Comparison of ENCODE assay signal across 22 mouse cellular contexts in genomic region chr6:33955469-33955868, GRCm38 (mm10).
A peak's percentile ranks its signal among the peaks of the same experiment; 100 is the strongest.
DNase-seq lines count a peak whose midpoint lies in the region; ATAC-seq lines count a peak whose summit lies in the region.
"Had no signal": no experiment of that assay in that cellular context is flagged by ENCODE, and none has a peak within 500 bp of the region (broad histone marks: within the 10 kb centered on the region; RNA-seq: fewer than 3 reads in every experiment).

No protein-coding gene starts in this region.

- no peak overlapping the region for H3K4me2 ChIP-seq in hindbrain, embryonic 13.5 days
- no peak overlapping the region for H3K4me2 ChIP-seq in forebrain, embryonic 15.5 days (replicated peaks)
- no peak overlapping the region for H3K4me2 ChIP-seq in midbrain, embryonic 14.5 days (ENCODE audit: low read length)
- H3K4me2 ChIP-seq in intestine, embryonic 15.5 days (replicated peaks) = no peak overlapping the region
- H3K4me2 ChIP-seq: embryonic facial prominence, embryonic 12.5 days; heart, embryonic 13.5 days; liver, embryonic 11.5 days; neural tube, embryonic 12.5 days had no signal

- no peak overlapping the region for H3K9ac ChIP-seq in hindbrain, embryonic 13.5 days
- no peak overlapping the region for H3K9ac ChIP-seq in forebrain, embryonic 15.5 days (replicated peaks)
- no peak overlapping the region for H3K9ac ChIP-seq in midbrain, embryonic 14.5 days (replicated peaks; ENCODE audit: low read length)
- no peak overlapping the region for H3K9ac ChIP-seq in intestine, embryonic 15.5 days
- H3K9ac ChIP-seq: embryonic facial prominence, embryonic 12.5 days; heart, embryonic 13.5 days; neural tube, embryonic 12.5 days had no signal

- H3K27me3 ChIP-seq in hindbrain, embryonic 13.5 days = no peaks in the 10 kb centered on the region
- no peaks in the 10 kb centered on the region for H3K27me3 ChIP-seq in hindbrain, embryonic 10.5 days (ENCODE audit: insufficient read depth, poor library complexity, severe bottlenecking)
- no peaks in the 10 kb centered on the region for H3K27me3 ChIP-seq in forebrain, embryonic 15.5 days
- no peaks in the 10 kb centered on the region for H3K27me3 ChIP-seq in midbrain, embryonic 14.5 days (ENCODE audit: control insufficient read depth, insufficient read depth, low read length)
- H3K27me3 ChIP-seq in intestine, embryonic 15.5 days (replicated peaks) = no peaks in the 10 kb centered on the region
- H3K27me3 ChIP-seq: embryonic facial prominence, embryonic 12.5 days; neural tube, embryonic 12.5 days had no signal

- peaks cover 13% of the 10 kb centered on the region for H3K4me1 ChIP-seq in hindbrain, embryonic 13.5 days (replicated peaks)
- H3K4me1 ChIP-seq in hindbrain, embryonic 10.5 days (replicated peaks) = peaks cover 15% of the 10 kb centered on the region; the same call in 1 of the 2 replicates
- H3K4me1 ChIP-seq in forebrain, embryonic 15.5 days = peaks cover 22% of the 10 kb centered on the region
- peaks cover 6% of the 10 kb centered on the region; the same call in 1 of the 2 replicates for H3K4me1 ChIP-seq in midbrain, embryonic 14.5 days (ENCODE audit: control insufficient read depth, insufficient read depth, low read length)
- H3K4me1 ChIP-seq in intestine, embryonic 15.5 days (replicated peaks) = no peaks in the 10 kb centered on the region
- H3K4me1 ChIP-seq: embryonic facial prominence, embryonic 12.5 days; neural tube, embryonic 12.5 days had no signal

- ATAC-seq in hindbrain, embryonic 13.5 days (ENCODE audit: low FRiP score) = peak; percentile 43; the same call in 1 of the 2 replicates
- ATAC-seq in forebrain, embryonic 15.5 days (replicated peaks) = peak; percentile 46; the same call in 1 of the 2 replicates
- ATAC-seq in midbrain, embryonic 14.5 days (ENCODE audit: low FRiP score, low TSS enrichment) = no peak
- ATAC-seq in intestine, embryonic 15.5 days = no peak

- H3K4me3 ChIP-seq in hindbrain, embryonic 13.5 days = no peak overlapping the region
- H3K4me3 ChIP-seq in hindbrain, embryonic 10.5 days = no peak overlapping the region
- no peak overlapping the region for H3K4me3 ChIP-seq in forebrain, embryonic 15.5 days
- no peak overlapping the region for H3K4me3 ChIP-seq in midbrain, embryonic 14.5 days (replicated peaks; ENCODE audit: low read depth, low read length)
- H3K4me3 ChIP-seq in intestine, embryonic 15.5 days (replicated peaks) = no peak overlapping the region
- H3K4me3 ChIP-seq: embryonic facial prominence, embryonic 12.5 days; heart, embryonic 13.5 days; neural tube, embryonic 12.5 days had no signal

- H3K36me3 ChIP-seq in hindbrain, embryonic 13.5 days = no peaks in the 10 kb centered on the region
- no peaks in the 10 kb centered on the region for H3K36me3 ChIP-seq in hindbrain, embryonic 10.5 days
- H3K36me3 ChIP-seq in forebrain, embryonic 15.5 days = no peaks in the 10 kb centered on the region
- no peaks in the 10 kb centered on the region for H3K36me3 ChIP-seq in midbrain, embryonic 14.5 days (ENCODE audit: control insufficient read depth, insufficient read depth, low read length)
- no peaks in the 10 kb centered on the region for H3K36me3 ChIP-seq in intestine, embryonic 15.5 days
- H3K36me3 ChIP-seq: embryonic facial prominence, embryonic 12.5 days; heart, embryonic 13.5 days; neural tube, embryonic 12.5 days had no signal

- no peaks in the 10 kb centered on the region for H3K9me3 ChIP-seq in hindbrain, embryonic 13.5 days
- no peaks in the 10 kb centered on the region for H3K9me3 ChIP-seq in hindbrain, embryonic 10.5 days
- no peaks in the 10 kb centered on the region for H3K9me3 ChIP-seq in forebrain, embryonic 15.5 days
- H3K9me3 ChIP-seq in midbrain, embryonic 14.5 days (ENCODE audit: control insufficient read depth, low read length) = no peaks in the 10 kb centered on the region
- H3K9me3 ChIP-seq in intestine, embryonic 15.5 days = no peaks in the 10 kb centered on the region
- H3K9me3 ChIP-seq: embryonic facial prominence, embryonic 12.5 days; heart, embryonic 13.5 days; neural tube, embryonic 12.5 days had no signal

- H3K27ac ChIP-seq in hindbrain, embryonic 13.5 days = peak overlapping the region; percentile 71
- H3K27ac ChIP-seq in hindbrain, embryonic 10.5 days = no peak overlapping the region
- peak overlapping the region; percentile 71 for H3K27ac ChIP-seq in forebrain, embryonic 15.5 days (replicated peaks)
- peak overlapping the region; percentile 61; the same call in 1 of the 2 replicates for H3K27ac ChIP-seq in midbrain, embryonic 14.5 days (replicated peaks; ENCODE audit: low read depth, low read length)
- no peak overlapping the region for H3K27ac ChIP-seq in intestine, embryonic 15.5 days
- H3K27ac ChIP-seq: embryonic facial prominence, embryonic 12.5 days; heart, embryonic 13.5 days; kidney, postnatal 0 days; neural tube, embryonic 12.5 days had no signal

- WGBS in hindbrain, embryonic 13.5 days = 73% methylated on average over 7 of the region's 7 CpGs
- whole genome bisulfite sequencing in hindbrain, embryonic 10.5 days = 91% methylated on average over 7 of the region's 7 CpGs
- 47% methylated on average over 7 of the region's 7 CpGs for WGBS in forebrain, embryonic 15.5 days
- 64% methylated on average over 7 of the region's 7 CpGs for WGBS in midbrain, embryonic 14.5 days
- 79% methylated on average over 7 of the region's 7 CpGs for WGBS in intestine, embryonic 15.5 days

- DNase-seq in hindbrain, embryonic 10.5 days (ENCODE audit: low spot score) = no peak
- peak; percentile 44 for DNase-seq in brain, adult 2 months (ENCODE audit: low read depth, low spot score)
- peak; percentile 46 for DNase-seq in midbrain, embryonic 14.5 days
- DNase-seq in cerebellum, postnatal 14 days = no peak
- DNase-seq in cerebellum, postnatal 4 days (ENCODE audit: low spot score in 2 of 2) = no peak
- DNase-seq: adrenal gland, adult 2 months; cerebellum, adult 11 months; heart, postnatal 4 days; kidney, adult 11 months; left cerebral cortex, postnatal 4 days; lung, adult 2 months; lung, postnatal 36 days; spleen, adult 18-20 months; thymus, adult 18-20 months had no signal

Comparison
In these comparisons a context has a peak if more than half of its experiments do, and no peak if none do; other contexts are left out.
1. H3K27ac ChIP-seq: peak in hindbrain, embryonic 13.5 days (single experiment), forebrain, embryonic 15.5 days (single experiment) and midbrain, embryonic 14.5 days (single experiment); none in hindbrain, embryonic 10.5 days (single experiment) and intestine, embryonic 15.5 days (single experiment).
2. ATAC-seq: peak in hindbrain, embryonic 13.5 days (single experiment) and forebrain, embryonic 15.5 days (single experiment); none in midbrain, embryonic 14.5 days (single experiment) and intestine, embryonic 15.5 days (single experiment).
3. DNase-seq: peak in brain, adult 2 months (single experiment) and midbrain, embryonic 14.5 days (single experiment); none in hindbrain, embryonic 10.5 days (single experiment), cerebellum, postnatal 14 days (0 of 2) and cerebellum, postnatal 4 days (0 of 2).